Mouse (Mus musculus) granulocyte monocyte progenitor cell, adult 5-6 weeks (primary cell): ENCODE data around the gene Mtf2. TPM values are rescaled to one million over a fixed set of nuclear protein-coding genes. Genes with fewer than 3 reads are reported as not detected.
A peak's percentile ranks its signal among the peaks of the same experiment; 100 is the strongest.
"Not testable (repeated sequence)": the region's sequence is repeated elsewhere in the genome, so short reads cannot be mapped to it uniquely, and the experiment has no call there.

Experiments
- ATAC-seq: replicated peaks from 2 replicates; pipeline ENCODE4 v1.8.0; 2016; ENCODE audit warnings: mild to moderate bottlenecking, moderate TSS enrichment, inconsistent platforms; ENCODE audit not compliant: poor library complexity, severe bottlenecking
- total RNA-seq, 2 experiments: library from RNA; stranded (forward) in 1 of 2; stranded (reverse) in 1 of 2; fragments of 200-712, 200-1000 nt in 1 of 2; fragments of >200 nt in 1 of 2; fragmentation: Nextera tagmentation in 1 of 2; gene quantifications; 2 replicates each; pipeline ENCODE4 v1.2.3; 2014 to 2017

Gene Mtf2
- total RNA-seq, 2 experiments from 2014 or later: 89.9 to 131 TPM

GRCm38 (mm10) chr5:108076833-108077540 is 11.5 kb downstream of the Mtf2 start:
- no peak for ATAC-seq

GRCm38 (mm10) chr5:108079603-108080002 is 14.1 kb downstream of the Mtf2 start:
- ATAC-seq: no peak

GRCm38 (mm10) chr5:108082380-108082779 is 16.9 kb downstream of the Mtf2 start:
- peak; percentile 50 for ATAC-seq

GRCm38 (mm10) chr5:108085440-108085839 is 20.0 kb downstream of the Mtf2 start:
- no peak for ATAC-seq

- ATAC-seq: not testable (repeated sequence)
Measured at GRCm38 (mm10) chr5:108092731-108093130, 27.3 kb downstream of the Mtf2 start.

GRCm38 (mm10) chr5:108097676-108098075 is 32.2 kb downstream of the Mtf2 start:
- ATAC-seq: no peak

GRCm38 (mm10) chr5:108100196-108100595 is 34.7 kb downstream of the Mtf2 start:
- no peak for ATAC-seq

GRCm38 (mm10) chr5:108104306-108104705 is 38.8 kb downstream of the Mtf2 start:
- ATAC-seq: no peak

GRCm38 (mm10) chr5:108109346-108109745 is 43.9 kb downstream of the Mtf2 start:
- ATAC-seq: no peak

- ATAC-seq: no peak
Measured at GRCm38 (mm10) chr5:108117693-108118092, 52.2 kb downstream of the Mtf2 start.

GRCm38 (mm10) chr5:108120221-108120900 is 54.9 kb downstream of the Mtf2 start:
- ATAC-seq: no peak

- ATAC-seq: peak; percentile 61
Measured at GRCm38 (mm10) chr5:108131849-108132440, 66.5 kb downstream of the Mtf2 start.

- ATAC-seq: peak; percentile 90
Measured at GRCm38 (mm10) chr5:108132441-108133243, 67.2 kb downstream of the Mtf2 start, which contains the start of the genes Tmed5 and Ccdc18. Tmed5 (minus strand) TSS chr5:108132620. Ccdc18 (plus strand) TSS chr5:108132875.

GRCm38 (mm10) chr5:108152592-108152991 is 87.1 kb downstream of the Mtf2 start:
- no peak for ATAC-seq

Other genes with a start within 250 kb of the Mtf2 start
- gene Ube2d2b, start 235.6 kb upstream of the Mtf2 start, total RNA-seq (2014; fragmentation: Nextera tagmentation): not detected in 2 replicates
- not detected in 2 replicates for gene Ube2d2b, start 235.6 kb upstream of the Mtf2 start, total RNA-seq (2017)
- 21.4 and 22.4 TPM in 2 replicates for gene Evi5, start 190.6 kb upstream of the Mtf2 start, total RNA-seq (2014; fragmentation: Nextera tagmentation)
- gene Evi5, start 190.6 kb upstream of the Mtf2 start, total RNA-seq (2017): 10.5 and 14.1 TPM in 2 replicates
- 433 and 504 TPM in 2 replicates for gene Rpl5, start 165.2 kb upstream of the Mtf2 start, total RNA-seq (2014; fragmentation: Nextera tagmentation)
- 310 and 457 TPM in 2 replicates for gene Rpl5, start 165.2 kb upstream of the Mtf2 start, total RNA-seq (2017)
- gene Fam69a, start 78.6 kb upstream of the Mtf2 start, total RNA-seq (2014; fragmentation: Nextera tagmentation): 21.8 and 32.0 TPM in 2 replicates
- gene Fam69a, start 78.6 kb upstream of the Mtf2 start, total RNA-seq (2017): 16.8 and 22.9 TPM in 2 replicates
- 60.2 and 62.0 TPM in 2 replicates for gene Tmed5, start 66.9 kb downstream of the Mtf2 start, total RNA-seq (2014; fragmentation: Nextera tagmentation)
- 92.9 and 106 TPM in 2 replicates for gene Tmed5, start 66.9 kb downstream of the Mtf2 start, total RNA-seq (2017)
- 11.9 and 13.1 TPM in 2 replicates for gene Ccdc18, start 67.2 kb downstream of the Mtf2 start, total RNA-seq (2014; fragmentation: Nextera tagmentation)
- 23.4 and 32.6 TPM in 2 replicates for gene Ccdc18, start 67.2 kb downstream of the Mtf2 start, total RNA-seq (2017)
- 61.9 and 64.0 TPM in 2 replicates for gene Dr1, start 203.2 kb downstream of the Mtf2 start, total RNA-seq (2014; fragmentation: Nextera tagmentation)
- 62.9 and 71.9 TPM in 2 replicates for gene Dr1, start 203.2 kb downstream of the Mtf2 start, total RNA-seq (2017)
- 5.6 and 7.7 TPM in 2 replicates for gene Pigg, start 246.9 kb downstream of the Mtf2 start, total RNA-seq (2014; fragmentation: Nextera tagmentation)
- gene Pigg, start 246.9 kb downstream of the Mtf2 start, total RNA-seq (2017): 5.5 and 6.1 TPM in 2 replicates